In the genomic region with DNA sequence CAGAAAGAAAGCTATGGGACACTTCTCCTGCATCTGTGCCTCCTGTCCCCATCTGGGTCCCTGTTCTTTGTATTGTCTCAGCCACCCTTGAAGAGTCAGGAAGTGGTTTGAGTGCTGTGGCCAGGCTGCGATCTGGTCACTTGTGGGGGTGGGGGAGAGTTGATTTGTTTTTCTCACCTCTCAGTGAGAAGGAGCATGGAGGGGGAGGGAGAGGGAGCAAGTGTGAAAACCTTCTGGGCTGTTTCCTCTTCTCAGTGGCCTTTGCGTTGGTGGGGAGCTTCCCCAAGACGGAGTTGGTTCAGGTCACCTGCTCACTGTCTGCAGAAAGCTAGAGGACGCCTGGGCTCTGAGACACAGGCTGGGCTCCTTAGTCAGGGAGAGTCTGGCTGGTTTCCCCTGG, we compare ENCODE assay signal across 10 mouse cellular contexts.
DNase-seq lines count a peak whose midpoint lies in the region; ATAC-seq and TF ChIP-seq lines count a peak whose summit lies in the region.
"Had no signal": no experiment of that assay in that cellular context is flagged by ENCODE, and none has a peak within 500 bp of the region (broad histone marks: within the 10 kb centered on the region; RNA-seq: fewer than 3 reads in every experiment).

No protein-coding gene starts in this region.

- 0 out of 2 replicates have a peak, but pooled peaks have one; percentile 9 for TF ChIP-seq POLR2A in CH12.LX (IDR thresholded peaks at IDR 0.05; ENCODE audit: low read depth, low read length)
- no peak for TF ChIP-seq POLR2A in spleen, adult 2 months (IDR thresholded peaks at IDR 0.05; ENCODE audit: low read depth, low read length)

- peak; percentile 82 for TF ChIP-seq EP300 in CH12.LX (IDR thresholded peaks at IDR 0.05; ENCODE audit: low read length)

- no peaks in the 10 kb centered on the region for H3K27me3 ChIP-seq in hindbrain, embryonic 13.5 days
- H3K27me3 ChIP-seq in hindbrain, embryonic 11.5 days (ENCODE audit: control insufficient read depth, insufficient read depth, low read length): no peaks in the 10 kb centered on the region
- H3K27me3 ChIP-seq in CH12.LX (replicated peaks): no peaks in the 10 kb centered on the region
- no peaks in the 10 kb centered on the region for H3K27me3 ChIP-seq in spleen, adult 2 months (ENCODE audit: control insufficient read depth, insufficient read depth, low read length)

- TF ChIP-seq RAD21 in CH12.LX (IDR thresholded peaks at IDR 0.05; ENCODE audit: low read depth, low read length): no peak; the same call in none of the 2 replicates

- peaks cover 42% of the 10 kb centered on the region for H3K4me1 ChIP-seq in hindbrain, embryonic 13.5 days (replicated peaks)
- peaks cover 6% of the 10 kb centered on the region for H3K4me1 ChIP-seq in hindbrain, embryonic 11.5 days (replicated peaks; ENCODE audit: control insufficient read depth, insufficient read depth, low read length)
- peaks cover 22 to 41% of the 10 kb centered on the region in 2 experiments for H3K4me1 ChIP-seq in CH12.LX (ENCODE audit: control insufficient read depth in 1 of 2, insufficient read depth in 2 of 2)
- peaks cover 43% of the 10 kb centered on the region; the same call in 1 of the 2 replicates for H3K4me1 ChIP-seq in spleen, adult 2 months (ENCODE audit: control insufficient read depth, insufficient read depth, insufficient read length)

- H3K4me3 ChIP-seq in hindbrain, embryonic 13.5 days: no peak overlapping the region
- H3K4me3 ChIP-seq in hindbrain, embryonic 11.5 days (ENCODE audit: low read depth, low read length): no peak overlapping the region
- H3K4me3 ChIP-seq in CH12.LX (replicated peaks in 1 of 3; ENCODE audit: low read depth in 2 of 3, low read length in 2 of 3, poor library complexity in 1 of 3): no peak overlapping the region
- H3K4me3 ChIP-seq in spleen, adult 2 months (ENCODE audit: extremely low read depth, insufficient read depth, insufficient read length): no peak overlapping the region
- H3K4me3 ChIP-seq in left cerebral cortex, adult 2 months: no peak overlapping the region

- DNase-seq in hindbrain, embryonic 11.5 days (ENCODE audit: low spot score): no peak
- peak; percentile 80 for DNase-seq in CH12.LX (ENCODE audit: extremely low read depth)
- peak; percentile 86 for DNase-seq in induced T-regulatory cell, adult 2 months (ENCODE audit: low read depth)
- peak; percentile 47 to 85 for DNase-seq in spleen, adult 2 months (ENCODE audit: low read depth in 1 of 2, low spot score in 2 of 2)
- no peak for DNase-seq in left cerebral cortex, adult 18-20 months (ENCODE audit: low spot score in 2 of 2)
- no peak for DNase-seq in left cerebral cortex, adult 2 months (ENCODE audit: extremely low spot score in 1 of 2, low spot score in 2 of 2)
- DNase-seq in ovary, postnatal 14 days (ENCODE audit: low spot score): no peak
- DNase-seq: kidney, adult 11 months had no signal

- no peaks in the 10 kb centered on the region for H3K36me3 ChIP-seq in hindbrain, embryonic 13.5 days
- H3K36me3 ChIP-seq in hindbrain, embryonic 11.5 days (ENCODE audit: control insufficient read depth, insufficient read depth, low read length): no peaks in the 10 kb centered on the region
- H3K36me3 ChIP-seq in CH12.LX (replicated peaks in 1 of 2; ENCODE audit: control insufficient read depth in 1 of 2, insufficient read depth in 1 of 2, low read length in 1 of 2): no peaks in the 10 kb centered on the region
- H3K36me3 ChIP-seq in spleen, adult 2 months (ENCODE audit: control insufficient read depth, insufficient read depth, low read length): no peaks in the 10 kb centered on the region

- TF ChIP-seq CTCF in CH12.LX (conservative IDR thresholded peaks at IDR 0.05 in 1 of 2, IDR thresholded peaks at IDR 0.05 in 1 of 2; ENCODE audit: low read depth in 2 of 2, low read length in 2 of 2): no peak
- no peak for TF ChIP-seq CTCF in spleen, adult 2 months (IDR thresholded peaks at IDR 0.05; ENCODE audit: extremely low read depth, insufficient read depth, insufficient read length, insufficient replicate concordance)
- no peak for TF ChIP-seq CTCF in left cerebral cortex, adult 2 months (IDR thresholded peaks at IDR 0.05)

- no peak overlapping the region for H3K27ac ChIP-seq in hindbrain, embryonic 13.5 days
- H3K27ac ChIP-seq in hindbrain, embryonic 11.5 days (ENCODE audit: low read depth, low read length): no peak overlapping the region
- peak overlapping the region; percentile 74 for H3K27ac ChIP-seq in CH12.LX (ENCODE audit: insufficient read depth, low read depth)
- H3K27ac ChIP-seq in spleen, adult 2 months (ENCODE audit: insufficient read depth, low read length): peak overlapping the region; percentile 65
- H3K27ac ChIP-seq in left cerebral cortex, adult 2 months: no peak overlapping the region
- H3K27ac ChIP-seq: liver, embryonic 14.5 days had no signal

- dilution Hi-C loops in CH12.LX (cut with MboI; ENCODE audit: extremely low pct_ligation_motif_present, extremely low pct_unique_long_range_greater_than_20kb, low sequenced_read_pairs): no loop called here

- no peak for ATAC-seq in hindbrain, embryonic 13.5 days (ENCODE audit: low FRiP score)
- ATAC-seq in hindbrain, embryonic 11.5 days (ENCODE audit: low FRiP score): no peak

- 0 out of 2 replicates have a peak overlapping the region, but pooled peaks have one; percentile 0 for H3K9ac ChIP-seq in hindbrain, embryonic 13.5 days
- no peak overlapping the region for H3K9ac ChIP-seq in hindbrain, embryonic 11.5 days (ENCODE audit: low read depth, low read length)
- no peak overlapping the region for H3K9ac ChIP-seq in CH12.LX (ENCODE audit: insufficient read depth, low read depth)
- H3K9ac ChIP-seq: liver, embryonic 14.5 days had no signal

- in situ Hi-C loops in CH12.LX (cut with MboI; ENCODE audit: low pct_ligation_motif_present, low pct_unique_long_range_greater_than_20kb, low sequenced_read_pairs): loop anchor here (5.0 kb wide), 1 partner anchor 47 kb away; no protein-coding TSS in a partner anchor

- H3K79me2 ChIP-seq in CH12.LX (replicated peaks; ENCODE audit: control insufficient read depth, extremely low read depth, insufficient read depth, poor library complexity, severe bottlenecking): no peaks in the 10 kb centered on the region

- H3K9me3 ChIP-seq in hindbrain, embryonic 13.5 days: no peaks in the 10 kb centered on the region
- no peaks in the 10 kb centered on the region for H3K9me3 ChIP-seq in hindbrain, embryonic 11.5 days (ENCODE audit: control insufficient read depth, low read length)
- H3K9me3 ChIP-seq in CH12.LX (replicated peaks; ENCODE audit: low read length): no peaks in the 10 kb centered on the region

- 44% methylated on average over 4 of the region's 4 CpGs for WGBS in hindbrain, embryonic 13.5 days
- WGBS in hindbrain, embryonic 11.5 days: 46% methylated on average over 4 of the region's 4 CpGs
- 5% methylated on average over 4 of the region's 4 CpGs for WGBS in spleen, adult 2 months

- no peak overlapping the region for H3K4me2 ChIP-seq in hindbrain, embryonic 13.5 days
- H3K4me2 ChIP-seq in hindbrain, embryonic 11.5 days (replicated peaks; ENCODE audit: low read depth, low read length): no peak overlapping the region
- H3K4me2 ChIP-seq in CH12.LX (ENCODE audit: insufficient read depth, low read depth, poor library complexity, severe bottlenecking): peak overlapping the region; percentile 49

- intact Hi-C loops in left cerebral cortex, adult 2 months (cut with DNase I): no loop called here

TF ChIP-seq in CH12.LX, 34 proteins besides CTCF, POLR2A, EP300 and RAD21 (continues in another document):
- TF ChIP-seq JUND (conservative IDR thresholded peaks at IDR 0.05; ENCODE audit: low read depth, low read length): 0 out of 2 replicates have a peak, but pooled peaks have one; percentile 7
- no peak for TF ChIP-seq POLR2AphosphoS2 (IDR thresholded peaks at IDR 0.05; ENCODE audit: low read depth, low read length)
- TF ChIP-seq MXI1 (IDR thresholded peaks at IDR 0.05; ENCODE audit: low read depth, low read length): peak; percentile 39; the same call in 1 of the 2 replicates
- TF ChIP-seq NELFE (IDR thresholded peaks at IDR 0.05; ENCODE audit: low read depth, low read length): 0 out of 2 replicates have a peak, but pooled peaks have one; percentile 26
- peak; percentile 79 for TF ChIP-seq IRF4 (IDR thresholded peaks at IDR 0.05; ENCODE audit: low read depth, low read length)
- TF ChIP-seq E2F4 (IDR thresholded peaks at IDR 0.05; ENCODE audit: insufficient replicate concordance, low read depth, low read length): no peak
- peak; percentile 55 for TF ChIP-seq HCFC1 (IDR thresholded peaks at IDR 0.05; ENCODE audit: low read depth, low read length)
- 0 out of 2 replicates have a peak, but pooled peaks have one; percentile 45 for TF ChIP-seq UBTF (IDR thresholded peaks at IDR 0.05; ENCODE audit: low read depth, low read length)
- peak; percentile 95 for TF ChIP-seq CHD2 (IDR thresholded peaks at IDR 0.05; ENCODE audit: low read length)
- TF ChIP-seq JUN (IDR thresholded peaks at IDR 0.05; ENCODE audit: insufficient read depth, low read depth, low read length): no peak
- TF ChIP-seq SMC3 (IDR thresholded peaks at IDR 0.05; ENCODE audit: low read depth, low read length): no peak
- peak; percentile 72 for TF ChIP-seq ETS1 (conservative IDR thresholded peaks at IDR 0.05; ENCODE audit: low read depth, low read length)
- TF ChIP-seq USF2 (conservative IDR thresholded peaks at IDR 0.05; ENCODE audit: low read depth, low read length): no peak
- peak; percentile 69; the same call in 1 of the 2 replicates for TF ChIP-seq MAX (IDR thresholded peaks at IDR 0.05; ENCODE audit: low read length)
- TF ChIP-seq MAZ (IDR thresholded peaks at IDR 0.05; ENCODE audit: low read depth, low read length): peak; percentile 90
- no peak for TF ChIP-seq CHD1 (IDR thresholded peaks at IDR 0.05; ENCODE audit: low read depth, low read length)
- TF ChIP-seq ZNF384 (IDR thresholded peaks at IDR 0.05; ENCODE audit: low read depth, low read length): no peak
- no peak for TF ChIP-seq PAX5 (IDR thresholded peaks at IDR 0.05; ENCODE audit: low read length)
- TF ChIP-seq BHLHE40 (IDR thresholded peaks at IDR 0.05; ENCODE audit: low read depth, low read length): peak; percentile 83
- TF ChIP-seq SIN3A (IDR thresholded peaks at IDR 0.05; ENCODE audit: low read length): 0 out of 2 replicates have a peak, but pooled peaks have one; percentile 35
- no peak for TF ChIP-seq ZMIZ1 (IDR thresholded peaks at IDR 0.05; ENCODE audit: low read depth, low read length)
- TF ChIP-seq ZC3H11A (IDR thresholded peaks at IDR 0.05; ENCODE audit: low read depth, low read length): no peak
- TF ChIP-seq USF1 (IDR thresholded peaks at IDR 0.05; ENCODE audit: low read depth, low read length): no peak
- no peak for TF ChIP-seq ZKSCAN1 (IDR thresholded peaks at IDR 0.05; ENCODE audit: borderline replicate concordance, low read depth, low read length)
- no peak for TF ChIP-seq NRF1 (IDR thresholded peaks at IDR 0.05; ENCODE audit: low read depth, low read length)
- 0 out of 2 replicates have a peak, but pooled peaks have one; percentile 29 for TF ChIP-seq TBP (conservative IDR thresholded peaks at IDR 0.05; ENCODE audit: low read depth, low read length)

Comparison
In these comparisons a context has a peak if more than half of its experiments do, and no peak if none do; other contexts are left out.
1. H3K27ac ChIP-seq: peak in CH12.LX (single experiment) and spleen, adult 2 months (single experiment); none in hindbrain, embryonic 13.5 days (single experiment), hindbrain, embryonic 11.5 days (single experiment) and left cerebral cortex, adult 2 months (single experiment).
2. DNase-seq: peak in CH12.LX (single experiment), induced T-regulatory cell, adult 2 months (single experiment) and spleen, adult 2 months (2 of 2); none in hindbrain, embryonic 11.5 days (single experiment), left cerebral cortex, adult 18-20 months (0 of 2), left cerebral cortex, adult 2 months (0 of 2) and ovary, postnatal 14 days (single experiment).